Mouse (Mus musculus) common myeloid progenitor, adult 5-6 weeks (primary cell): ENCODE measurements at regions not wholly inside any gene's neighbourhood (a gene's known extent, or its start where the extent isn't known, plus 50 kb on each side); places are given as distances from the start of the nearest gene placed in this dataset.
A peak's percentile ranks its signal among the peaks of the same experiment; 100 is the strongest.

Experiments
- ATAC-seq: replicated peaks from 2 replicates; pipeline ENCODE4 v1.8.0; 2016; ENCODE audit warnings: low read depth, mild to moderate bottlenecking, moderate TSS enrichment, inconsistent platforms; ENCODE audit not compliant: poor library complexity, severe bottlenecking

DNA sequence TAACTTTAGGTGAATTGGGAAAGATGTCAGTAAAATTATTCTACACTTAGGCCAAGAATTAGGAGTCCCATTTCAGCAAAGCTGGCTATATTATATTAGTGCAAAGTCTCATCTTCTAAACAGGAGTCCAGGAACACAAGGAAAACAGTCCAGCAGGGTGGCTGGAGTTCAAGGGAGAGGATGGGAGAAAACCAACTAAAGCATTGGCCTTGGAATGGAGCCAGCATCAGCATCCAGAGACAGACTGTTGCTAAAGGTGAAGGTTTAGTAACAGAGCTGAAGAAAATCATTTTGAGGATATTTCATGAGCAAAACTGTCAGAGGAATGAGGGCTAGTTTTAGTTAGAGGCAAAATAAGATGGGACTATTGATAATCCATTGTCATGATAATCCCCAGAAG lies 559.9 kb downstream of the Epha4 start:
- ATAC-seq = no peak

DNA sequence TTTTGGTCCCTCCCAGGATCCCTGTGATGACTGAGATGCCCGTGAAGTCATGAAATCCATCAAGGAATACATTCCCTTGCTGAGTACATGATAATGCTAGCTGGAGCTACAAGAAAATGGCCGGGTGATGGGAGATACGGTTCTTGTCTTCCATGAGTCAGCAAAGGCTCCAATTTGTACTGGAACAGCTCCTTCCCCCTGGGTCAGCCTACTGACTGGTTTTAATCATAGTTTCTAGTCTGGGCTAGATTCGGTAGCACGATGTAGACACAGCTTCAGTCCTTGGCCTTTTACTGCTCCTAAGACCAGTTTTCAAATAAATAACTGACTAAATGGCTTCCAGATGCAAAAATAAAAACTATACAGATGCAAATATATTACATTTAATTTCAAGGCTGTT lies 557.5 kb downstream of the Epha4 start:
- ATAC-seq = no peak

DNA sequence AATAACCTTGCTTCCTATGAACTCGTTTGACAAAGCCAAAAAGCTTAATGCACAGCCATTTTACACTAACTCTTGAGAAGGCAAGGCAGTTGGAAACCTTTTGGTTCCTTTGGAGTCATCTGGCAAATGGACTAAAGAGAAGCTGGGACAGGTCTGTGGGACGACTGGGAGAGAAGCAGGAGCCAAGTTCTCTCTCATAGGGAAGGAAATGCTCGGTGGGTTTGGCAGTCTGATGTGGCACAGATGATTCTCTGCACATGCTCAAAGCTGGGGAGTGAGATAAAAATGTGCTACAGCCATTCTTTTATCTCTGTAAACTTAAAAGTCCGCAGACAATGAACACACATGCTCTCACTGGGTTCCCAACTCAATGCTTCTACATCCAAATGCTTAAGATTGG lies 556.2 kb downstream of the Epha4 start:
- ATAC-seq = no peak

DNA sequence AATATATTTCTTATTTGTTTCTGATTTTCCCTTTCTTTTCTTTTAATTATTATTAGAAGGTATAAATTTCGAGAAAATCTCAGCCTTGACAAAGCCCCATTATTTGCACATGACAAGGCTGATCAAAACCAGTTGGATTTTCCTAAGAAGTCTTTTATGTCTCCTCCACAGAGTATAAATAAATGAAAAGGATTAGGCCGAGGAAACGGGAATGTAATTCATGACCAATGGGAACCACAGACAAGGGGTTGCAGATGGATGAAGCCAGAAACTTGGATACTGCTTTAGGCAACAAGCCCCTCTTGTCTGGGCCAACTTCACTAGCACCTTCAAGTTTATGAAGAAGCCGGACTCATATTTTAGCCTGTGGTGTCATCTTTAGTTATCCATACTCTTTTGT lies 542.4 kb downstream of the Epha4 start:
- ATAC-seq = no peak

DNA sequence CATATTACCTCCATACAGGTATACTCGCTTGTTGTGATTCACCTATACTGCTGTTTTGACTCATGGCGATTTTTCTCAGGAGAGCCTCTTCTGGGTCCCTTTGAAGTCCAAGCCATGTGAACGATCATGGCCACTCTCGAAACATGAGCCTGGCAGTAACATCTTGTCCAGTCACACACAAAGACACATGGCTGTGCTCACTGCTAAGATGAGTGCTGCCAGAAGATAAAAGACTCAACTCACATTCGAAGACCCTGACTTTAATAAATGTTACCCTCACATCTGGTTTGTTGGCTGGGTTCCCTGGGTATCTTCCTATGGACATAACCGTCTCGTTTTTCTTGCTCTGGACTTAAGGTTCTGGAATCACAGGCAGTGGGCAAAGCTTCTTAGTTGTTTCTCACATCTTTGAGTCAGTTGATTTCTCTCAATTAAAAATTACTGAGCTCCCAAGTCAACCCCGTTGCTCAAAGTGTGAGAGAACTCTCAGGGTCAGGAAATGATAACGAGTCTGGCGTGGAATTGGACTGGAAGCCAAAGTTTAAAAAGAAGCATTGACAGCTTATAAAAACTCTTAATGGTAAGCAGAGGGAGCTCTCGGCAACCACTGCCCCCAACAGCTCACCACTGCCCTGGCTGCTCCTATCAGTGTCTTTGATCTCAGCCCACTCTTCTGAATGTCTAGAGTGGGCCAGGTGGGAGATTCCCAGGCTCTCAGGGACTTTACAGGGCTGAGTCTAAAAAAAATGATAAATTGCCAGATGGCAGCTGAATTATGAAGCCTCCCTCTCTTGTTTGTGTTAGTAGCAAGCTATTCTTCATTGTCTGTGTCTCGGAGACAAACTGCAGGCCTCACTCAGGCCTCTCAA lies 539.6 kb downstream of the Epha4 start:
- no peak for ATAC-seq

DNA sequence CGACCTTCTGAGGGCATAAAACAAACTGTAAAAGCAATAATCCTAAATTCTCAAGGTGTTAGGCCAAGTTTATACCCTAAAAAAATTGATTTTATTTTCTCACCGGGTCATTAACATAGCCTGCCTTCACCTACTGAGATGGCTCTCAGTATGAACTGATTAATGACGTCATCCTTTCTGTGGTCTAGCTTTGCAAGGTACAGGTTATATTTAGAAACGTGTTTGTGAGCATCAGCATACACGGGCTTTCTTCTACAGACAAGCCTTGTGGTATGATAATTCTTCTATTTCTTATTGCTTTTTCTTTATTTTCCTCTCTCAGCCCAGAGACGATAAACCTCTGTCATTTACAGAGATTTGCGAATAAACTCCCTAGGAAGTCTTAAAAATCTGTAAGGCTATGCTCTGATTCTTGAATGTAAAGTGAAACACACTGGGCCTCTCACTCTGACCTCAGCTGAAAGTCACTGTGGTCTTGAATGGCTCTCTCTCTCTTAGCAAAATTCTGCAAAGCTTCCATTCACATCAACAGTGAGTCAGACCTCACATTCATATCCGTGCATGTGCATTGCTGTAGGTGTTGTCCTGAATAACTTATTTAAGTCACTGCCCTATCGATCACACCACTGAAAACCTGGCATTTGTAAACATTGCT lies 534.3 kb downstream of the Epha4 start:
- ATAC-seq = no peak

DNA sequence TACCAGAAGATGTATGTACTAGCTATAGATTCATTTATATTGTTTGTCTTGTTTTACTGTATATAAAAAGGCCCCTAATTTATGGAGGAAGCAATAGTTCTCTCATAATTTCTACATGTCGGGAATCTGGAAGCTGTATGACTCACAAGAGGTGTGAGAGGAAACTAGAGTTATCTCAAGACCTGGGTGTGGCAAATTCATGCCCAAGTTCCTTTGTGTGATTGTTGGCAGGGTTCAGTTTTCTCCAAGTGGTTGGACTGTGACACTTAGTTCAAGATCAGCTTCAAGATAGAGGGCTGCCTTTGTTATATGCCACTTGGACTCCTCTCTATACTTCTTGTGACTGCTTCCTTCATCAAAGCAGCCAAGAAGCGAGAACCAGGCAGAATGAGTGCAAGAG lies 521.1 kb downstream of the Epha4 start:
- ATAC-seq = no peak

DNA sequence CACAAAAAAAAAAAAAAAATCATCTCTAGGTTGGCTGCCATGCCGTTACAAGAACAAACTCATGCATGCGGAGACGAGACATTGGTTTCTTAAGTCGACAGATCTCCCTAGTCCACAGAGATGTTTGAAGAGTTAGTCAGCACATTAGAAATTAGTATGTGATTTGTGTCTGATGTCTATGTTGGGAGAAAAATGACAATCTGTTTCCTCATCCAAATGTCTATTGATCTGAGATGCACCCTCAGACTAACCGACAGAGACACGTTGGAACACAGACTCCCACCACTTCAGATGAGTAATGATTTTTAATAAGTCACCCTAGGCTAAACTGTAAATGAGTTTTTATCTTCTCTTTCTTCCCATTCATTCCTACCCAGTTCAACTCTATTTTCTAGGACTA lies 506.9 kb downstream of the Epha4 start:
- no peak for ATAC-seq

DNA sequence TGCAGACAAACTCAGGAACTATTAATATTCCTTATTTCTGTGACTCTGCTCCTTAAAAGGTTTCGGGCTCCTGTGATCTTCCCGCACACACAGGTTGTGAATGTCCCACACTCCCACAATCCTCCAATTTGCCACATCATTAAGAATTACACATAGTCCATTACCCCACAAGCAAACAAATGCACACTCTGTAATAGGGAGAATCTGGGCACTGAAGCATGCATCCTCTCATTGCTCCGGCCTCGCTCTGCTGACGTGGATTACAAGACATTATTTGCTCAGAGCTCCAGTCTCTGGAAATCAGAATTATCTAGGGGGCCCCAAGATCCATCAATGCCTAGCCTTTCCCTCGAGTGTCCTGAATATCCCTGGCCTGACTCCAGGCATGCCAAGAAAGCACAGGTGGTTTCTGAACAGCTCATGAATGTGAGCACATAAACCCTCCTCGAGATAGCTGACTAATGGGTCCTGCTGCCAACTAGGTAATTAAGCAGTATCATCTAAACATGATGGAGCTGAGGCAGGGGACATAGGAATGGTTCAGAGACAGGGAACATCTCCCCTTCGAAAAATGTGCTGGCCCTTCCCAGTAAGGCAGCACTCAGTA lies 504.2 kb downstream of the Epha4 start:
- no peak for ATAC-seq

DNA sequence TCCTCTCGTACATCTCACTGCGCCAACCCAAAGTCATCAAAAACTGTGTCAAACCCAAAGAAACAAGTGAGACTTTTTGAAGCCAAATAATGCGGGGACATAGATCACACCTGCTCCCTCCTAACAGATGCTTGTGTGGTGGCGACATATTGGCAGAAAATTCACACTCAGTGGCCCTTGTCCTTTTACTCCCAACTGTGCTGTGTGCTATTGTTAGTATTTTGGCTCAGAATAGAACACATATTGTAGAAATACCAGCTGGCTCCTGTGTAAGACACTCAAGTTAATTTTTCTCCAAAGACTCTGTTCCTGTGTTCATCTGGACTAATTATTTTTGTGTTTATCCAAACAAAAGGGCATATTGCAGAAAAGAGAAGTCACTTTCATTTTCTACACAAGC lies 487.2 kb downstream of the Epha4 start:
- no peak for ATAC-seq

DNA sequence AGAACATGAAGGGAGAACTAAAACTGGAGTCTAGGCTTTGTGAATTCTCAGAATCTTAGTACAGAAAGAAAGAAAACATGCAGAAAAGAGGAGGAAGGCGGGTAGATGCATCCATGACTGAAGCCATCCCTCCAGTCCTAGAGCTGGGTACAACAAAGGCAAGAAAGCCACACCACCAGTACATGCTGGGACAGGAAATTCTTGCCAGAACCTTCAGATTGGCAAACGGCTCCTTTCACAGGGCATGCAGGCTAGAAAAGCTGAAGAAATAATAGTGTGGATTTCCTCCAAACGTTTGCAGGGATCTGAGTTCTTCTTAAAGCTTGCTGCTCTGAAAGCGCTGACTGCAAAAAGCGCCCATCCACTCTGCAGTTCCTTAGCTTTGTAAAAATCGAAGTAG lies 486.7 kb downstream of the Epha4 start:
- no peak for ATAC-seq

DNA sequence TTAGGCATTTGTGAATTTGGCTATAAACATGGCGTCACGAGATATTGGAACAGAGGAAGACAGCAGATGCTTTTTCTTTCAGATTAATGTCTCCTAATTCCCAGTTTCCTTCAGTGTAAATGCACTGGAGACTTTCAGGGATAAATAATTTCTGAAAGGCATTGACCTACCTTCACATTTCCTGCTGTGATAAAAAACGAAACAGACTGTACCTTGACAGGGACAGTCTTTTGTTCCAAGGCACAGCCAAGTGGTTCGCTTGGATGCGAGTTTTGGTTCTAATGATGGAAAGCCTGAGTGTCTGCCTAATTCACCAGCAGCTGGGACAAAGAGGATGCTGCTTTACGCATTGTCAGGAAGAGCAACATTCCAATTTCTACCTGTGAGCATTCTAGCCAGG lies 485.8 kb downstream of the Epha4 start:
- no peak for ATAC-seq

DNA sequence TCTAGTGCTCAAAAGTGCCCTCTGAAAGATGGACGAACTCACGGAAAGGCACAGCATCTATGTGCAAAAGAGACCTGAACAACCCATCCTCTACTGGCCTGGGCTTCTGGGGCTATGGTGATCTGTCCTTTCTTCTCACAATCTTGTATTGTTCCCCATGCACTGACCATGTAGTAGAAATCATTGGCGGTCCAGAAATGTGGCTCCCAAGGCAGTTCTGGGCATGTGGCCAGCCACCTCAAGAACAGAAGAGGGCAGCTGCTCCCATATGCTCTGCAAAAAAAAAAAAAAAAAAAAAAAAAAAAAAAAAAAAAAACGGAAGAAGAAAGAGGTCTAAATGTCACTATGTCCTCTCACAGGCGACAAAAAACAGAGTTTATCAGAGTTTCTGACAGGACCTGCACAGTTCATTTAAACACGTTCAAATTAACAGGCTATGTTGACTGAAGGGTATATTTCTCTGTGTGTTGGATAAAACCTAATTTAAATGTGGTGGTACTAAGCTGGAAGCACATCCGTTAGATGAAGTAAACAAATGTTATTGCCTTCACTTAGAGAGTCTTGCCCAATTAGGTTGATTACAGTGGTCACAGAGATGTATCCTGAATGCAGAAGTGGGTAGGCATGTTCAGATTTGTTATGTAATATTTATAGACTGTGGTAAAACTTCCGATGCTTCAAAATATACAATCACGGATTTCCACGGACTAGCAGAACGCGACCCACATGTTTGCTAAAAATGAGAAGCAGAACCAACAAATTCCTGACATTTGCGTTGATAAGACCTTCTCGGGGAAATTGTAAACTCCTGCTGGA lies 470.9 kb downstream of the Epha4 start:
- peak; percentile 32; the same call in 1 of the 2 replicates for ATAC-seq

DNA sequence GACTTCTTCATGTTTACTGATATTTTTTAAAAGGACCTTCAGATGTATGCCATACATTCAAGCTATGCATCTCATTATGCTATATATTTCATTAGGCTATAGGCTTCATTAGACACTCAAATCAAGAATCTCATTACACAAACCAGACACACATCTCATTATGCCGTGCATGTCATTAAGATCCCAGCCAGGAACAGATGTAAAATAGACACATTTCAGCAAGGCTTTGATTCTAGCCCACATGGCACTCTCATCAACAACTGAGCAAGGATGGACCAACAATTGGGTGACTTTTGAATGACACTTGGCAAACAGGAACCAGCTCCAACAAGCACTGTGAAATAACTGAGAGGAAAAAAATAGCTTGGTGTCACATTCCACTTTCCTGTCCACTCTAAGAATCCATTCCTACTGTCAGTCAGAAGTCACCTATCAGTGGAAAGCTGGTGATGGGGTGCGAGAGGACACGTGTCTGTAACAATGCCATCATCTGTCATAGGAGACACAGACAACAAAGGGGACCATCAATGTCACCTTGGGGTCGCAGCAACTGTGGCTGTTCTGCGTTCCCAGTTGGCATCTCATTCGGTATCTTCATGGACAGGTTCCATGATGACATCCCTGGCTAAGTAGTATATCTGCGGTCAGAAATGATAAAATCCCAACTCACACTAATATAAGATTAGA lies 466.0 kb downstream of the Epha4 start:
- ATAC-seq = no peak

DNA sequence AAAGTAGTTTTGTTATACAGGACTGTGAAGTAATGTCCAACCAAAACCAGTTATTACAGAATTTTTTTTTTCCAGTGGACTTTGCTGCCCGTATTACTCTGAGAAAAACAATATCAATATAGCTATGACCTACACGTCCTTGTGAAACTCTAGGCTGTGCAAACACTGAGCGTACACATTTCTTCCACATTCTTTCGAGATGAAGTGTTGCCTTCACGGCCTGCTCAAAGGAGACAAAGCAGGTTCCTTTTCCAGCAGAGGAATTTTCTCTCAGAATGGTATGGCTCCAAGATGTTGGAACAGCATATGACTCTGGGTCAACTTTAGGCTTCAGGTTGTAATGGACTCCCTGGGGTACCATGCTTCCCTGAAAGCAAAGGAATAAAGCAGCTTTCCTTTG lies 463.6 kb downstream of the Epha4 start:
- ATAC-seq = no peak

DNA sequence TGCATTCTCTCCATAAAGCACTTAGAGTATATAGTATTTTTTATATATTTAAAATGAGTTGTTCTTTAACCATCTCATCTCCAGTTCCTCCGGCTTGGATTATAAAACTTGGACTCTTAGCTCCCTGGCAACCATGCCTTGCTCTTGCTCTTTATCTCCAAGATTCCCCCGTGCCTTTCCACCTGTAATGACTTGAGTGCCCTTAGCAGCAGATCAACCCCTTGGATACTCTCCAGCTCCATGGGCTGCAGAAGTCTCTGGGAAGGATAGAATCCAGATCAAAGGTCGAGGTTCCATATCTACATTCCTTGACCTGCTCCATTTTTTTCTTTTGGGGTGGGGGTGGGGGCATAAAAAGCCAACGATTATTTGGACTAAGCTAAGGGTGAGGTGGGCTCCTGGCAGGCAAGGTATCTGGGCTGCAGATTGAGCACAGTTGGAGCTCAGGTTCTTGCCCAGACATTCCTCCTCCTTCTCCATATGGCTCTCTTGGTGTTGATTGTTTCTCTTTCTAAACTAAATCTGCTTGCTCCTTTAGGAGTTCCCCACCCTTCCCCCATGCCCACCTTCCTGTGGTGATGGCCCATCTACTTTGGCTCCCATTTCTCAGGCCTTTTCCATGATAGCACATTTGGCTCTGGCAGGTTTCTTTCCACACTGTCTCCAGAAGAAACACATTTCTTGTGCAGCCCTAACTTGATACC lies 460.9 kb downstream of the Epha4 start:
- no peak for ATAC-seq

DNA sequence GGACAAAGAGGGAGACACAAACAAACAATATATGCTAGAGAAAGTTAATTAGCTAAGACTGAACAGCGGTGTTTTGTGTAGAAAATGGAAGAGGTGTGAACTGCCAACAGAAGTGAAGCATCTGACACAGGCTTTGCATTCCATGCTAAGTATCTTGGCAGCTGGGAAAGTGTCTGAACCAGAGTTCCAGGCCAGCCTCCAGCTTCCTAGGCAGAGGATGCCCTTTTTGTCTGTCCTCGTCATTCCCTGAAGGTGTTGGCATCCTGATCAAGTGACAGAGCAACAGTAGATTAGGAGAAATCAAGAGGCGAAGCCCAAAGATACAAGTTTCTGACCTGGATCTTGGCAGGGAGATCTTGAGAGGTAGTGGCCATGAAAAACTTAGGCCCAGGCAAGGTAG lies 452.4 kb downstream of the Epha4 start:
- no peak for ATAC-seq

DNA sequence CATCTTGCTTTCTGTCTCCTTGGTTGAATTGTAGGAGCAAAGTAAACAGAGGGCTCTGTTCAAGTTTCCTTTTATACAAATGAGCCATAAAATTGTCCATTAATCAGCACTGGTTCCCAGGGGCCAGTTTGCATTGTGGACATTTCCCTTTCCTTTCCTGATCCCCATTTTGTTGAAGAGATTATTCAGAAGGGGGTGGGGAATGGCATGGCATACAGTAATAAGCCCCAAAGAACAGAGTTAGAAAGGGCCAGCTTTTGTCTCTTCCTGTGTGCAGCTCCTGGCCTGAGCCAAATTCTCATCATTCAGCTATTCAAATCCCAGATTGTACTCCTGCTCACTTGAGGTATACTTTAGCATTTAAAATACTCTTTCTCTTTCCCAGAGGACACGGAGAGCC lies 441.8 kb downstream of the Epha4 start:
- ATAC-seq = no peak
